Mouse (Mus musculus) kidney, embryonic 16.5 days (tissue): Measurements from ENCODE around the gene Slc25a5. TPM values are rescaled to one million over a fixed set of nuclear protein-coding genes. Genes with fewer than 3 reads are reported as not detected.

ENCODE experiments used
- ATAC-seq: fragments of 200-750 bp; cut with Nextera tagmentation; 2 replicates; pipeline ENCODE4 v1.8.0; 2017; ENCODE audit warnings: moderate TSS enrichment; ENCODE audit not compliant: low FRiP score, low TSS enrichment
- H3K27ac ChIP-seq: fragments of 300-500 bp; sonication (generic); 2 replicates; pipeline ENCODE4 v1.5.1; 2014; ENCODE audit warnings: low read length
- H3K27me3 ChIP-seq: fragments of 300-500 bp; sonication (generic); 2 replicates; pipeline ENCODE4 v1.6.1; 2014; ENCODE audit warnings: low read length, control low read depth, mixed read lengths; ENCODE audit not compliant: insufficient read depth
- H3K36me3 ChIP-seq: fragments of 300-500 bp; sonication (generic); 2 replicates; pipeline ENCODE4 v1.6.1; 2014; ENCODE audit warnings: low read length, control low read depth, mixed read lengths; ENCODE audit not compliant: insufficient read depth
- H3K4me1 ChIP-seq: fragments of 300-500 bp; sonication (generic); 2 replicates; pipeline ENCODE4 v1.6.1; 2014; ENCODE audit warnings: low read length, control low read depth, mixed read lengths; ENCODE audit not compliant: insufficient read depth
- H3K4me2 ChIP-seq: fragments of 300-500 bp; sonication (generic); replicated peaks from 2 replicates; pipeline ENCODE4 v1.6.1; 2014; ENCODE audit warnings: low read depth, low read length
- H3K4me3 ChIP-seq: fragments of 300-500 bp; sonication (generic); 2 replicates; pipeline ENCODE4 v1.5.1; 2014; ENCODE audit warnings: mild to moderate bottlenecking, low read length
- H3K9ac ChIP-seq: fragments of 300-500 bp; sonication (generic); replicated peaks from 2 replicates; pipeline ENCODE4 v1.6.1; 2014; ENCODE audit warnings: low read length
- H3K9me3 ChIP-seq: fragments of 300-500 bp; sonication (generic); 2 replicates; pipeline ENCODE4 v1.6.1; 2016; ENCODE audit warnings: low read length, control low read depth
- WGBS: fragments of 180-500 bp; shearing (Covaris S2); extraction: QIAGEN DNeasy Blood & Tissue Kit; methylation state at CpG from one replicate; pipeline ENCODE4 v1.1.7; 2014; 5-methylcytosine and 5-hydroxymethylcytosine counted together
- polyA plus RNA-seq: library from polyadenylated mRNA; unstranded; fragments of >200 nt; fragmentation: Nextera tagmentation; extraction: Ambion mirVana; gene quantifications from 2 replicates; pipeline ENCODE4 v1.2.1, GENCODE M21; 2015

Gene Slc25a5
- polyA plus RNA-seq, 1 experiment from 2014 or later: 964 TPM

DNA sequence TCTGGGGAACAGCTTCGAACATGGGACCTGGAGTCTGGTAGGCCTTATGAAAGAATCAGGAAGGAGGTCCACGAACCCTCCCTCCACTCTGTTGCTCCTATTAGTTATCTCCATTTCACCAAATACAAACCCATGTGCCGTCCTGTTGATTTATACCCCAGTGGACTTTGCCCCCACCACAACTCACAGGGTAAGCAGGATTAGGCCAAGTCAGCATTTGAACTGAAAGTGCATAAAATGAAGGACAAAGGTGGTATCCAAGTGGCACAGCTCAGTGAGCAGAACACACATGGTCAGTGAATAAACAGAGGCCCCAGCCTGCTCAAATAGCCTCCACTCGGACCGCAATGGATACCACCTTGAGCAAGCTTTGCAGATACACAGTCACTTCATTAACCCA, 33.2 kb upstream of the Slc25a5 start:
- H3K9ac ChIP-seq: no peak overlapping the region
- no peaks in the 10 kb centered on the region for H3K36me3 ChIP-seq
- no peak overlapping the region for H3K27ac ChIP-seq
- no peak overlapping the region for H3K4me2 ChIP-seq
- H3K27me3 ChIP-seq: no peaks in the 10 kb centered on the region
- no peaks in the 10 kb centered on the region for H3K9me3 ChIP-seq
- H3K4me1 ChIP-seq: no peaks in the 10 kb centered on the region
- ATAC-seq: peak; percentile 82
- 67% methylated on average over 5 of the region's 5 CpGs for WGBS
- H3K4me3 ChIP-seq: no peak overlapping the region

DNA sequence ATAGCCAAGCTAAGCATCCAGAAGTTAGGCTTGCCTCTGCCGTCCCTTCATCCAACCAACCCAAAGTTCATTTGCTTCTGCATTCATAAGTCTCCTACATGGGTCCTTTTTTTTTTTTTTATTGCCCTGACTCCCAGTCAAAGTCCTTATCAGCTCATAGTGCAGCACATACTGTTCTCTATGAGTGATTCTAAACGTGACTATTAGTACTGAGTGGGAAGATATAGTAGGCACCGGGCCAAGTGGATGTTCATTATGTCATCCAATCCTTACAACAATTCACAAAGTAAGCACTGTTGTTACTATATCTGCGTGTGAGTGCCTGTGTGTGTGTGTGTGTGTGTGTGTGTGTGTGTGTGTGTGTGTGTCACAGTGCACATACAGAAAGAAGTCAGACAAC, 32.6 kb upstream of the Slc25a5 start:
- no peak overlapping the region for H3K27ac ChIP-seq
- H3K4me3 ChIP-seq: no peak overlapping the region
- H3K9ac ChIP-seq: no peak overlapping the region
- no peaks in the 10 kb centered on the region for H3K36me3 ChIP-seq
- no peaks in the 10 kb centered on the region for H3K27me3 ChIP-seq
- ATAC-seq: no peak
- H3K4me1 ChIP-seq: no peaks in the 10 kb centered on the region
- WGBS: 68% methylated on average over 4 of the region's 4 CpGs
- no peak overlapping the region for H3K4me2 ChIP-seq
- H3K9me3 ChIP-seq: no peaks in the 10 kb centered on the region

DNA sequence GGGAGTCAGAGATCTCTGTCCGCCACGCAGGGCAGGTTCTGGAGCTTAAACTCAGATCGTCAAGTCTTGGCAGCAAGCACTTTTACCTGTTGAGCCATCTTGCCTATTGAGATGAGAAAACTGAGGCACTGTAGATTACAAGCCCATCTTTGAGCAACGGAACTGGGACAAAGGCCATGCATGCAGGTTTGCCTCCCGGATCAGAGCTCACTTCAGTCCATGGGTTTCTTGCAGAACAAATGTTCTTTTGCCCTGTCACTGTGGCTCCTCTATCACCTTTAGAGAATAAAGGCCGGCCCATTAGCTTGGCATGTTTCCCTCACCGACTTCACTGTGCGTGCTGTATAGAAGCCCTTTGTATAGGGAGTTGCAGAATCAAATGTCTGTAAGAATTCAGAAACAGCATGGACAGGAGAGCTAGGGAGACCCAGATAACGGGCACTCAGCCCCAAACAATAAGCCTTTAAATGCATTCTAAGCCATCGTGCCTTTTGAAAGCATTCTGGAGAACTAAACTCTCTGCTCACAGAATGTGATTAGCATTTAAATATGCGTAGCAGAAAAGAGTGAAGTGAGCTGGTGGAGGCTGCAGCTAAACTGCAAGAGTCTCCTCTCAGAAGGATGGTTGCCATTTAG, 32.0 kb upstream of the Slc25a5 start:
- WGBS: 62% methylated on average over 11 of the region's 11 CpGs
- ATAC-seq: no peak

DNA sequence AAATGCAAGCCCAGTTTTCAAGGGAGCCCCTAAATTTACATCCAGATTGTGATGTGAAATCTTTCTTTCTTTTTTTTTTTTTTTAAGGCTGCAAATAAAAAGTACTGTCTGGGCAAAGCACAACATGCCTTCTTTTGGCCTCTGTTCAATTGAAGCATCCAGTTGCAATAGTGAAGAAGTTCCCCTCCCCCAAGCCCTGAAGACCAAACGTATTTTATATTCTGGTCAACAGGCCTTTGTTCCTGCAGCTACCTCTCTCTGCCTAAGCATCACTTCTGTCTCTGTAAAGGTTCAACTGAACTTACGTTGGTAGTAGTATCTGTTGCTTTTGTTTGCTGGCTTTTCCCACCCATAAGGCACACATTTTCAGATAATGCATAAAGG, 31.5 kb upstream of the Slc25a5 start:
- Histone ChIP-seq H3K9ac (no peak overlapping the region), H3K27ac (no peak overlapping the region), H3K27me3 (no peaks in the 10 kb centered on the region), H3K4me3 (no peak overlapping the region), H3K4me2 (no peak overlapping the region), H3K9me3 (no peaks in the 10 kb centered on the region), H3K4me1 (no peaks in the 10 kb centered on the region), H3K36me3 (no peaks in the 10 kb centered on the region)
- ATAC-seq: no peak
- WGBS: 43% methylated on average over 2 of the region's 2 CpGs

More for the DNA sequence above, 32.0 kb upstream of the Slc25a5 start:
- no peak overlapping the region for H3K27ac ChIP-seq
- H3K4me2 ChIP-seq: no peak overlapping the region
- no peaks in the 10 kb centered on the region for H3K27me3 ChIP-seq
- H3K4me3 ChIP-seq: no peak overlapping the region
- H3K36me3 ChIP-seq: no peaks in the 10 kb centered on the region
- H3K4me1 ChIP-seq: no peaks in the 10 kb centered on the region
- no peaks in the 10 kb centered on the region for H3K9me3 ChIP-seq
- no peak overlapping the region for H3K9ac ChIP-seq

DNA sequence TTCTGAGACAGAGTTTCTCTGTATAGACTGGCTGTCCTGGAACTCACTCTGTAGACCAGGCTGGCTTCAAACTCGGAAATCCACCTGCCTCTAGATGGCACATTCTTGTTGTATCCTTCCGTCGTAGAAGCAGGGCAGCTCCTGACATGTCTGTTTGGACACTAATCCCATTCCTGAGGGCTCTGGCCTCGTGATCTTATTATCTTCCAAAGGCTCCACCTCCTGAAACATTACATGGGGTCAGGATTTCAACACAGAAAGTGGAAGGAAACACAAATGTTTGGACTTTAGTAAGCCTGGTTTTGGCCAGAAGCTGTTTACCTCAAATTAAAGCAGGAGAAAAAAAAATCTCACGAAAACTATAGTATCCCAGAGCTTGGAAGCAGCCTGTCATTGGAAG, 28.1 kb upstream of the Slc25a5 start:
- no peak overlapping the region for H3K27ac ChIP-seq

DNA sequence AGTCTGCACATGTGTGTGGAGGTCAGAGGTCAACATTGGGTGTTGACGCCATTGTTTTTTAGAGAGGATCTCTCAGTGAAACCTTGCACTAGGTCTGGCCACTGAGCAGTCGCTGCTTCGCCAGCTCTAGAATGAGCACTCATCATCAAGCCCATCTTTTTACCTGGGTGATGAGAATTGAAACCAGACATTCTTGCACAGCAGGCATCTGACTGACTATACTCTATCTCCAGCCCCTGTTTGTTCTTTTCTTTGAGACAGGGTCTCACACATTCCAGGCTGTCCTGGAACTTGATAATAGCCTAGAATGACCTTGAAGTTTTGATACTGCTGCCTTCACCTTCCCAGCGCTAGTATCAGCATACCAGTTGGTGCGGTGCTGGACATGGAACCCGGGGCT, 22.9 kb upstream of the Slc25a5 start:
- H3K9ac ChIP-seq: no peak overlapping the region
- H3K27ac ChIP-seq: no peak overlapping the region
- no peak overlapping the region for H3K4me3 ChIP-seq
- H3K9me3 ChIP-seq: no peaks in the 10 kb centered on the region
- H3K36me3 ChIP-seq: no peaks in the 10 kb centered on the region
- 84% methylated on average over 6 of the region's 6 CpGs for WGBS
- H3K27me3 ChIP-seq: no peaks in the 10 kb centered on the region
- H3K4me1 ChIP-seq: no peaks in the 10 kb centered on the region
- H3K4me2 ChIP-seq: no peak overlapping the region
- no peak for ATAC-seq

More for the DNA sequence above, 28.1 kb upstream of the Slc25a5 start:
- no peak overlapping the region for H3K4me2 ChIP-seq
- 79% methylated on average over 5 of the region's 5 CpGs for WGBS
- no peak overlapping the region for H3K4me3 ChIP-seq
- H3K27me3 ChIP-seq: no peaks in the 10 kb centered on the region
- H3K4me1 ChIP-seq: no peaks in the 10 kb centered on the region
- ATAC-seq: no peak
- H3K9ac ChIP-seq: no peak overlapping the region
- no peaks in the 10 kb centered on the region for H3K9me3 ChIP-seq
- no peaks in the 10 kb centered on the region for H3K36me3 ChIP-seq

DNA sequence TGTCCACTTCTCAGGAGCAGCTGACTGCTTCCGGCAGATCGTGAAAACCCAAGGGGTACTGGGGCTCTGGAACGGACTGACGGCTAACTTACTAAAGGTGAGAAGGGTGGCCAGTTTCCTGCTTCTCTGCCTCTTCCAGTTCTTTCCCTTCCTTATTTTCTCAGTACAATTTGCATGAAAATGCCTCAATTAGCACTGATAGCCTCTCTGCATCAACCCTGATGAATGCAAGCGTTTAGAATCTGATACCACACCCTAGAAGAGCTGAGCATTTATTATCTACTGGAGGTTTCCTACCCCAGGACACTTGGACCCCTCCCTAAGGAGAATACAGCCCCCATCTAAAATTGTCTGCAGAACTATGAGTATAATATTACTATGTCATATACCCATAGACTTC, 19.9 kb upstream of the Slc25a5 start:
- Histone ChIP-seq H3K9me3 (no peaks in the 10 kb centered on the region), H3K36me3 (no peaks in the 10 kb centered on the region), H3K4me1 (no peaks in the 10 kb centered on the region), H3K4me3 (no peak overlapping the region), H3K9ac (no peak overlapping the region), H3K4me2 (no peak overlapping the region), H3K27ac (no peak overlapping the region), H3K27me3 (no peaks in the 10 kb centered on the region)
- 85% methylated on average over 5 of the region's 5 CpGs for WGBS
- no peak for ATAC-seq

DNA sequence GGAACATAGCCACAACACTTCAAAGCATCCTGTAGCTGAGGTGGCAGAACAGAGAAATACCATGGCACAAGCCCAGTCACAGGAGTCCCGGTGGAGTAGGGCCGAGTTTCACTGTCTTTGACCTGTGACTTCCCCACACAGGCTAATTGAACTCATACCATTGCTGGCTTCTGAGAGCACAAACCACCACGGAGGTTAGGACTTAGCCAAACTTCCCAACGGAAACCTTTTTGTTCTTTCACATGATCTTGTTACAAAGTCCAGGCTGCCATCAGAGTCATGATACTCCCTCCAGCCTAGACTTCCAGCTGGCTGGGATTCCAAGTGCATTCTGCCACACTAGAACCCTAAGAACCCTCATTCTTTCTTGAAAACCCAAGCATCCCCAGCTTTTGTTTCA, 17.8 kb upstream of the Slc25a5 start:
- H3K36me3 ChIP-seq: no peaks in the 10 kb centered on the region
- no peak for ATAC-seq
- no peak overlapping the region for H3K9ac ChIP-seq
- no peak overlapping the region for H3K27ac ChIP-seq
- no peak overlapping the region for H3K4me2 ChIP-seq
- 64% methylated on average over 4 of the region's 4 CpGs for WGBS
- H3K4me1 ChIP-seq: no peaks in the 10 kb centered on the region
- no peaks in the 10 kb centered on the region for H3K9me3 ChIP-seq
- no peak overlapping the region for H3K4me3 ChIP-seq
- H3K27me3 ChIP-seq: no peaks in the 10 kb centered on the region

DNA sequence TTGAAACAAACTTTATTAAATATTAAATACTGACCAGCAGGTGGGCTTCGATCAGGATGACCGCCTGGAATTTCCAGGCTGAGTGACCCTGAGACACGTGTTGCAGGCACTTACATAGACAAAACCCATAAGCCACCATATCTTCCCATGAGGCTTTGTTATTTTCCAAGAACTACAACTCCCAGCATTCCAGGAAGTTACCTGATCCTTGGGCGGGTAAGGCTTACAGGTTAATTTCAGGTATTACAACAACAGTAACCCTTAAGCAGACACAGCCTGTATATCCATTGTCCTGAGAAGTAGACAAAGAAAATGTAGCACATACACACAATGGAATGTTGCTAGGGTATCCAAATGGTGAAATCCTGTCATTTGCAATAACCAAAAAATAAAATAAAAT, 6.1 kb upstream of the Slc25a5 start:
- H3K36me3 ChIP-seq: no peaks in the 10 kb centered on the region
- H3K9ac ChIP-seq: no peak overlapping the region
- H3K27ac ChIP-seq: no peak overlapping the region
- H3K4me1 ChIP-seq: no peaks in the 10 kb centered on the region
- H3K9me3 ChIP-seq: no peaks in the 10 kb centered on the region
- no peak overlapping the region for H3K4me3 ChIP-seq
- H3K27me3 ChIP-seq: no peaks in the 10 kb centered on the region
- 63% methylated on average over 4 of the region's 4 CpGs for WGBS
- no peak overlapping the region for H3K4me2 ChIP-seq
- no peak for ATAC-seq

DNA sequence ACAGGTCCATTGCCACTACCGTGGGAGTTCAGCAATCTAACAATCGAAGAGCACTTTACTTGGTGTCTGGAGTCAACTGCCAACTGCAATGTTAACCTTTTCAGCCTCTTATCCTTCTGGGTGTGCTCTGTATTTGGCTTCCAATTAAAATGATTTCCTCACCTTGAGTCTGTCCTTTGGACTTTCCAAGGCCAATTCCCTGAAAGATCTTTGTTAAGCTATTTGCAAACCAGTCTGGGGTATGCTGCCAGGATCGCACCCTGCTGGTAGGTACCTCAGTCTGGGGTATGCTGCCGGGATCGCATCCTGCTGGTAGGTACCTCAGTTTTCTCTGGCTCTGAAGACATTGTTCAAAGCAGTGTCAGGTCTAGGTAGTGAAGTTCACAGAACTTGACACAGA, 880 bp upstream of the Slc25a5 start:
- H3K9me3 ChIP-seq: no peaks in the 10 kb centered on the region
- H3K4me3 ChIP-seq: no peak overlapping the region
- ATAC-seq: no peak
- WGBS: 69% methylated on average over 5 of the region's 5 CpGs
- H3K27me3 ChIP-seq: no peaks in the 10 kb centered on the region
- H3K9ac ChIP-seq: no peak overlapping the region
- peaks cover 7% of the 10 kb centered on the region; the same call in 1 of the 2 replicates for H3K36me3 ChIP-seq
- no peak overlapping the region for H3K4me2 ChIP-seq
- no peak overlapping the region for H3K27ac ChIP-seq
- H3K4me1 ChIP-seq: no peaks in the 10 kb centered on the region
